Mouse (Mus musculus) ES-Bruce4 (cell line): ENCODE data around the gene Psd4. TPM values are rescaled to one million over a fixed set of nuclear protein-coding genes. Genes with fewer than 3 reads are reported as not detected.

Source experiments
- H3K27ac ChIP-seq: 2 replicates; pipeline ENCODE4 v1.5.1; 2012; ENCODE audit warnings: low read length, inconsistent platforms; ENCODE audit not compliant: insufficient read depth
- H3K27me3 ChIP-seq: 2 replicates; pipeline ENCODE4 v1.6.1; 2012; ENCODE audit warnings: mild to moderate bottlenecking, low read length, inconsistent platforms; ENCODE audit not compliant: control insufficient read depth, poor library complexity, insufficient read depth, severe bottlenecking
- H3K36me3 ChIP-seq: 2 replicates; pipeline ENCODE4 v1.6.1; 2012; ENCODE audit warnings: inconsistent platforms, mild to moderate bottlenecking, low read length, moderate library complexity; ENCODE audit not compliant: control insufficient read depth, poor library complexity, insufficient read depth, severe bottlenecking
- H3K4me1 ChIP-seq: one replicate; pipeline ENCODE4 v1.8.1; 2011; ENCODE audit warnings: low read length; ENCODE audit not compliant: control insufficient read depth, insufficient read depth
- H3K4me3 ChIP-seq: 2 replicates; pipeline ENCODE4 v1.5.1; 2011; ENCODE audit warnings: low read depth, mild to moderate bottlenecking, low read length
- H3K9ac ChIP-seq: 2 replicates; pipeline ENCODE4 v1.6.1; 2012; ENCODE audit warnings: low read depth, mild to moderate bottlenecking, inconsistent platforms; ENCODE audit not compliant: poor library complexity, severe bottlenecking
- H3K9me3 ChIP-seq: replicated peaks from 2 replicates; pipeline ENCODE4 v1.6.1; 2012; ENCODE audit warnings: mild to moderate bottlenecking, low read length, inconsistent platforms; ENCODE audit not compliant: control insufficient read depth, poor library complexity, insufficient read depth, severe bottlenecking
- CTCF ChIP-seq: IDR thresholded peaks from one replicate; pipeline ENCODE4 v1.8.1; 2011; ENCODE audit warnings: low read depth, low read length
- EP300 ChIP-seq: IDR thresholded peaks from 2 replicates; pipeline ENCODE4 v1.6.1; 2011; ENCODE audit warnings: low read depth, low read length; ENCODE audit not compliant: insufficient read depth
- POLR2A ChIP-seq: IDR thresholded peaks from one replicate; pipeline ENCODE4 v1.8.1; 2011; ENCODE audit warnings: low read length; ENCODE audit not compliant: insufficient read depth
- polyA plus RNA-seq: library from polyadenylated mRNA; stranded (reverse); fragments of >200 nt; gene quantifications from 2 replicates; pipeline ENCODE4 v1.2.4, GENCODE M21; 2011; ENCODE audit warnings: low read depth; ENCODE audit not compliant: missing spikeins, insufficient read depth, insufficient read length

Gene Psd4
- polyA plus RNA-seq, 1 experiment, result 3.6 TPM

- no peaks in the 10 kb centered on the region for H3K4me1 ChIP-seq
- no peaks in the 10 kb centered on the region for H3K36me3 ChIP-seq
- H3K4me3 ChIP-seq, result no peak overlapping the region
- H3K9me3 ChIP-seq, result no peaks in the 10 kb centered on the region
- no peak for TF ChIP-seq POLR2A
- TF ChIP-seq CTCF, result no peak
- no peak for TF ChIP-seq EP300
- no peak overlapping the region for H3K27ac ChIP-seq
- H3K9ac ChIP-seq, result no peak overlapping the region
- H3K27me3 ChIP-seq, result no peaks in the 10 kb centered on the region
These were observed 8.0 kb upstream of the Psd4 start for GRCm38 (mm10) chr2:24359347-24359746.

GRCm38 (mm10) chr2:24363818-24364217, 3.6 kb upstream of the Psd4 start:
- Histone ChIP-seq H3K4me3 (no peak overlapping the region), H3K36me3 (no peaks in the 10 kb centered on the region), H3K27me3 (peaks cover 2% of the 10 kb centered on the region; the same call in 1 of the 2 replicates), H3K27ac (no peak overlapping the region), H3K9ac (no peak overlapping the region), H3K4me1 (no peaks in the 10 kb centered on the region), H3K9me3 (no peaks in the 10 kb centered on the region)
- TF ChIP-seq EP300, result no peak

GRCm38 (mm10) chr2:24366214-24366975, 985 bp upstream of the Psd4 start:
- H3K9me3 ChIP-seq, result no peaks in the 10 kb centered on the region
- H3K36me3 ChIP-seq, result no peaks in the 10 kb centered on the region
- H3K27me3 ChIP-seq, result peaks cover 2% of the 10 kb centered on the region; the same call in 1 of the 2 replicates
- no peak overlapping the region for H3K9ac ChIP-seq
- no peak overlapping the region for H3K27ac ChIP-seq
- H3K4me3 ChIP-seq, result no peak overlapping the region
- no peaks in the 10 kb centered on the region for H3K4me1 ChIP-seq
- TF ChIP-seq EP300 (no peak), POLR2A (no peak), CTCF (no peak)

GRCm38 (mm10) chr2:24367895-24368261, 498 bp downstream of the Psd4 start:
- peak overlapping the region; percentile 4; the same call in 1 of the 2 replicates for H3K4me3 ChIP-seq
- peaks cover 2% of the 10 kb centered on the region; the same call in 1 of the 2 replicates for H3K27me3 ChIP-seq
- no peaks in the 10 kb centered on the region for H3K9me3 ChIP-seq
- H3K4me1 ChIP-seq, result no peaks in the 10 kb centered on the region
- no peaks in the 10 kb centered on the region for H3K36me3 ChIP-seq
- 0 out of 2 replicates have a peak overlapping the region, but pooled peaks have one; percentile 8 for H3K9ac ChIP-seq
- H3K27ac ChIP-seq, result no peak overlapping the region
- TF ChIP-seq CTCF (no peak), POLR2A (no peak), EP300 (no peak)

GRCm38 (mm10) chr2:24378747-24379450, 11.5 kb downstream of the Psd4 start:
- Histone ChIP-seq H3K9me3 (no peaks in the 10 kb centered on the region), H3K27ac (no peak overlapping the region), H3K4me3 (no peak overlapping the region), H3K36me3 (no peaks in the 10 kb centered on the region), H3K9ac (no peak overlapping the region), H3K27me3 (no peaks in the 10 kb centered on the region), H3K4me1 (no peaks in the 10 kb centered on the region)
- no peak for TF ChIP-seq CTCF
- TF ChIP-seq POLR2A, result no peak
- TF ChIP-seq EP300, result no peak
